Mouse (Mus musculus) lung, embryonic 16.5 days (tissue): Measurements from ENCODE around the gene Rpl22. TPM values are rescaled to one million over a fixed set of nuclear protein-coding genes. Genes with fewer than 3 reads are reported as not detected.

Source experiments
- ATAC-seq: fragments of 200-750 bp; cut with Nextera tagmentation; 2 replicates; pipeline ENCODE4 v1.8.0; 2017; ENCODE audit warnings: low read depth, mild to moderate bottlenecking, moderate library complexity
- H3K27ac ChIP-seq: fragments of 300-500 bp; sonication (generic); 2 replicates; pipeline ENCODE4 v1.5.1; 2014; ENCODE audit warnings: mild to moderate bottlenecking, control low read depth, low read length
- H3K27me3 ChIP-seq: fragments of 300-500 bp; sonication (generic); 2 replicates; pipeline ENCODE4 v1.6.1; 2014; ENCODE audit warnings: low read depth, low read length, mixed read lengths; ENCODE audit not compliant: control insufficient read depth, insufficient read depth
- H3K36me3 ChIP-seq: fragments of 300-500 bp; sonication (generic); 2 replicates; pipeline ENCODE4 v1.6.1; 2014; ENCODE audit warnings: low read length; ENCODE audit not compliant: control insufficient read depth, insufficient read depth
- H3K4me1 ChIP-seq: fragments of 300-500 bp; sonication (generic); replicated peaks from 2 replicates; pipeline ENCODE4 v1.6.1; 2014; ENCODE audit warnings: low read length, mixed read lengths; ENCODE audit not compliant: control insufficient read depth, insufficient read depth
- H3K4me2 ChIP-seq: fragments of 300-500 bp; sonication (generic); 2 replicates; pipeline ENCODE4 v1.6.1; 2014; ENCODE audit warnings: low read depth, low read length, control low read depth
- H3K4me3 ChIP-seq: fragments of 300-500 bp; sonication (generic); 2 replicates; pipeline ENCODE4 v1.5.1; 2014; ENCODE audit warnings: mild to moderate bottlenecking, low read length, control low read depth
- H3K9ac ChIP-seq: fragments of 300-500 bp; sonication (generic); 2 replicates; pipeline ENCODE4 v1.6.1; 2014; ENCODE audit warnings: low read length, control low read depth
- H3K9me3 ChIP-seq: fragments of 300-500 bp; sonication (generic); 2 replicates; pipeline ENCODE4 v1.6.1; 2016; ENCODE audit warnings: low read length; ENCODE audit not compliant: control insufficient read depth
- WGBS: fragments of 180-500 bp; shearing (Covaris S2); extraction: QIAGEN DNeasy Blood & Tissue Kit; methylation state at CpG from one replicate; pipeline ENCODE4 v1.1.7; 2014; 5-methylcytosine and 5-hydroxymethylcytosine counted together
- polyA plus RNA-seq: library from polyadenylated mRNA; unstranded; fragments of >200 nt; fragmentation: Nextera tagmentation; extraction: Ambion mirVana; gene quantifications from 2 replicates; pipeline ENCODE4 v1.2.1, GENCODE M21; 2015

The Rpl22 gene
- polyA plus RNA-seq, 1 experiment from 2014 or later, result 378 TPM

GRCm38 (mm10) chr4:152294188-152294929 is 31.2 kb upstream of the Rpl22 start:
- Histone ChIP-seq H3K27me3 (peaks cover 32% of the 10 kb centered on the region), H3K36me3 (no peaks in the 10 kb centered on the region), H3K27ac (0 out of 2 replicates have a peak overlapping the region, but pooled peaks have one; percentile 16), H3K9ac (no peak overlapping the region), H3K4me1 (peaks cover 15% of the 10 kb centered on the region), H3K4me3 (no peak overlapping the region), H3K4me2 (no peak overlapping the region), H3K9me3 (no peaks in the 10 kb centered on the region)
- 46% methylated on average over 10 of the region's 10 CpGs for WGBS
- no peak for ATAC-seq

- no peak overlapping the region for H3K9ac ChIP-seq
- ATAC-seq, result no peak
- H3K4me3 ChIP-seq, result no peak overlapping the region
- H3K36me3 ChIP-seq, result peaks cover 11% of the 10 kb centered on the region; the same call in 1 of the 2 replicates
- H3K9me3 ChIP-seq, result no peaks in the 10 kb centered on the region
- peak overlapping the region; percentile 44 for H3K27ac ChIP-seq
- H3K27me3 ChIP-seq, result peaks cover 17% of the 10 kb centered on the region
- WGBS, result 14% methylated on average over 4 of the region's 4 CpGs
- no peak overlapping the region for H3K4me2 ChIP-seq
- peaks cover 15% of the 10 kb centered on the region for H3K4me1 ChIP-seq
These were observed 29.6 kb upstream of the Rpl22 start for GRCm38 (mm10) chr4:152295916-152296315.

- 8% methylated on average over 8 of the region's 8 CpGs for WGBS
- H3K36me3 ChIP-seq, result peaks cover 11% of the 10 kb centered on the region; the same call in 1 of the 2 replicates
- peak overlapping the region; percentile 65 for H3K4me3 ChIP-seq
- H3K9ac ChIP-seq, result peak overlapping the region; percentile 72
- H3K4me2 ChIP-seq, result peak overlapping the region; percentile 62
- H3K27ac ChIP-seq, result peak overlapping the region; percentile 51
- H3K9me3 ChIP-seq, result no peaks in the 10 kb centered on the region
- peaks cover 12% of the 10 kb centered on the region for H3K27me3 ChIP-seq
- H3K4me1 ChIP-seq, result peaks cover 15% of the 10 kb centered on the region
- no peak for ATAC-seq
These were observed 29.2 kb upstream of the Rpl22 start for GRCm38 (mm10) chr4:152296371-152296770.

- ATAC-seq, result peak; percentile 97
- WGBS, result under 1% methylated on average over 102 of the region's 119 CpGs
- Histone ChIP-seq H3K4me2 (peak within 1 kb of the TSS; percentile 98), H3K36me3 (peaks cover 11% of the 10 kb centered on the region; the same call in 1 of the 2 replicates), H3K9ac (peak within 1 kb of the TSS; percentile 93), H3K27ac (peak within 1 kb of the TSS; percentile 69), H3K9me3 (no peaks in the 10 kb centered on the region), H3K4me3 (peak within 1 kb of the TSS; percentile 97), H3K4me1 (peaks cover 15% of the 10 kb centered on the region), H3K27me3 (peaks cover 4% of the 10 kb centered on the region)
These were observed 28.4 kb upstream of the Rpl22 start, which contains the start of gene Icmt for GRCm38 (mm10) chr4:152296874-152297861. TSS of gene Icmt (plus strand) at chr4:152297227.

GRCm38 (mm10) chr4:152298836-152299235 is 26.7 kb upstream of the Rpl22 start:
- H3K27ac ChIP-seq, result no peak overlapping the region
- no peak overlapping the region for H3K4me3 ChIP-seq
- H3K27me3 ChIP-seq, result no peaks in the 10 kb centered on the region
- H3K36me3 ChIP-seq, result peaks cover 18% of the 10 kb centered on the region
- H3K4me1 ChIP-seq, result peaks cover 15% of the 10 kb centered on the region
- no peak overlapping the region for H3K4me2 ChIP-seq
- WGBS, result 80% methylated on average over 14 of the region's 14 CpGs
- ATAC-seq, result no peak
- no peak overlapping the region for H3K9ac ChIP-seq
- H3K9me3 ChIP-seq, result no peaks in the 10 kb centered on the region

GRCm38 (mm10) chr4:152300375-152300774 is 25.2 kb upstream of the Rpl22 start:
- H3K4me1 ChIP-seq, result peaks cover 15% of the 10 kb centered on the region
- no peak overlapping the region for H3K27ac ChIP-seq
- H3K4me3 ChIP-seq, result no peak overlapping the region
- no peak for ATAC-seq
- H3K4me2 ChIP-seq, result no peak overlapping the region
- H3K27me3 ChIP-seq, result no peaks in the 10 kb centered on the region
- 91% methylated on average over 8 of the region's 8 CpGs for WGBS
- H3K36me3 ChIP-seq, result peaks cover 27% of the 10 kb centered on the region
- H3K9me3 ChIP-seq, result no peaks in the 10 kb centered on the region
- no peak overlapping the region for H3K9ac ChIP-seq

GRCm38 (mm10) chr4:152302012-152302411 is 23.5 kb upstream of the Rpl22 start:
- Histone ChIP-seq H3K9ac (no peak overlapping the region), H3K4me3 (no peak overlapping the region), H3K4me2 (no peak overlapping the region), H3K27ac (no peak overlapping the region), H3K27me3 (no peaks in the 10 kb centered on the region), H3K4me1 (peaks cover 7% of the 10 kb centered on the region), H3K9me3 (no peaks in the 10 kb centered on the region), H3K36me3 (peaks cover 27% of the 10 kb centered on the region)
- ATAC-seq, result no peak
- 71% methylated on average over 11 of the region's 11 CpGs for WGBS

- ATAC-seq, result no peak
- H3K9me3 ChIP-seq, result no peaks in the 10 kb centered on the region
- peaks cover 27% of the 10 kb centered on the region for H3K36me3 ChIP-seq
- no peaks in the 10 kb centered on the region for H3K27me3 ChIP-seq
- H3K9ac ChIP-seq, result no peak overlapping the region
- no peak overlapping the region for H3K4me3 ChIP-seq
- H3K27ac ChIP-seq, result no peak overlapping the region
- WGBS, result 86% methylated on average over 10 of the region's 10 CpGs
- H3K4me2 ChIP-seq, result no peak overlapping the region
- H3K4me1 ChIP-seq, result peaks cover 2% of the 10 kb centered on the region
These were observed 22.4 kb upstream of the Rpl22 start for GRCm38 (mm10) chr4:152303172-152303571.

GRCm38 (mm10) chr4:152304685-152305084 is 20.9 kb upstream of the Rpl22 start:
- Histone ChIP-seq H3K27ac (no peak overlapping the region), H3K4me3 (no peak overlapping the region), H3K4me2 (no peak overlapping the region), H3K4me1 (no peaks in the 10 kb centered on the region), H3K9ac (no peak overlapping the region), H3K36me3 (peaks cover 25% of the 10 kb centered on the region), H3K27me3 (no peaks in the 10 kb centered on the region), H3K9me3 (no peaks in the 10 kb centered on the region)
- 90% methylated on average over 6 of the region's 6 CpGs for WGBS
- ATAC-seq, result no peak
